Mouse (Mus musculus) limb, embryonic 10.5 days (tissue): ENCODE measurements around the gene Agpat1. TPM values are rescaled to one million over a fixed set of nuclear protein-coding genes. Genes with fewer than 3 reads are reported as not detected.
A peak's percentile ranks its signal among the peaks of the same experiment; 100 is the strongest.

ENCODE experiments used
- DNase-seq: peaks from one replicate; pipeline ENCODE4 v3.0.0-alpha.2; 2017; ENCODE audit warnings: low spot score
- H3K27ac ChIP-seq: fragments of 300-500 bp; sonication (generic); 2 replicates; pipeline ENCODE4 v1.5.1; 2016; ENCODE audit warnings: mild to moderate bottlenecking
- H3K27me3 ChIP-seq: fragments of 300-500 bp; sonication (generic); 2 replicates; pipeline ENCODE4 v1.6.1; 2016; ENCODE audit warnings: low read depth, mild to moderate bottlenecking; ENCODE audit not compliant: poor library complexity, severe bottlenecking
- H3K36me3 ChIP-seq: fragments of 300-500 bp; sonication (generic); 2 replicates; pipeline ENCODE4 v1.6.1; 2016; ENCODE audit warnings: mild to moderate bottlenecking, moderate library complexity
- H3K4me1 ChIP-seq: fragments of 300-500 bp; sonication (generic); 2 replicates; pipeline ENCODE4 v1.6.1; 2016
- H3K4me3 ChIP-seq: fragments of 300-500 bp; sonication (generic); 2 replicates; pipeline ENCODE4 v1.5.1; 2016; ENCODE audit warnings: mild to moderate bottlenecking, moderate library complexity
- H3K9me3 ChIP-seq: fragments of 300-500 bp; sonication (generic); replicated peaks from 2 replicates; pipeline ENCODE4 v1.6.1; 2016; ENCODE audit warnings: mild to moderate bottlenecking
- WGBS: fragments of 180-500 bp; shearing (Covaris S2); methylation state at CpG from one replicate; pipeline ENCODE4 v1.1.7; 2016; 5-methylcytosine and 5-hydroxymethylcytosine counted together
- polyA plus RNA-seq: library from polyadenylated mRNA; unstranded; fragments of >200 nt; fragmentation: Nextera tagmentation; extraction: Ambion mirVana; gene quantifications from 2 replicates; pipeline ENCODE4 v1.2.1, GENCODE M21; 2016

The Agpat1 gene
- polyA plus RNA-seq, 1 experiment from 2014 or later = 51.0 TPM

DNA sequence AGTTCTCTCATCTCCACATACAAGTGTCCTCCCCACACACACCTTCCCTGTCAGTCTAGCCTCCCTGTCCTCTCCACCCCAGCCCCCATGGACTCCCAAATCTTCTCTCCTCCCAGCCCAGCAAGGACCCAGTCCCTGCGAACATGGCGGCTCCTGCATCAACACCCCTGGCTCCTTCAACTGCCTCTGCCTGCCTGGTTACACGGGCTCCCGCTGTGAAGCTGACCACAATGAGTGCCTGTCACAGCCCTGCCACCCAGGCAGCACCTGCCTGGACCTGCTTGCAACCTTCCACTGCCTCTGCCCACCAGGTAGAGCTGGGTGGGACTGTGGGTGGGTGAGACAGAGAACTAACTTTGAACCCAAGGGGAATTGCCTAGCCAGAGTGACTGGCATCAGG, 34.1 kb upstream of the Agpat1 start:
- Histone ChIP-seq H3K9me3 (no peaks in the 10 kb centered on the region), H3K27ac (0 out of 2 replicates have a peak overlapping the region, but pooled peaks have one; percentile 16), H3K36me3 (0 out of 2 replicates have a peak, but pooled peaks cover 2% of the 10 kb centered on the region), H3K27me3 (no peaks in the 10 kb centered on the region), H3K4me1 (peaks cover 13% of the 10 kb centered on the region), H3K4me3 (no peak overlapping the region)
- 73% methylated on average over 4 of the region's 4 CpGs for WGBS
- DNase-seq = no peak

GRCm38 (mm10) chr17:34571875-34572274, 32.2 kb upstream of the Agpat1 start:
- no peaks in the 10 kb centered on the region for H3K27me3 ChIP-seq
- H3K27ac ChIP-seq = 0 out of 2 replicates have a peak overlapping the region, but pooled peaks have one; percentile 5
- H3K4me1 ChIP-seq = peaks cover 9% of the 10 kb centered on the region; the same call in 1 of the 2 replicates
- H3K36me3 ChIP-seq = 0 out of 2 replicates have a peak, but pooled peaks cover 2% of the 10 kb centered on the region
- 19% methylated on average over 5 of the region's 5 CpGs for WGBS
- no peak overlapping the region for H3K4me3 ChIP-seq
- no peak for DNase-seq
- H3K9me3 ChIP-seq = no peaks in the 10 kb centered on the region

DNA sequence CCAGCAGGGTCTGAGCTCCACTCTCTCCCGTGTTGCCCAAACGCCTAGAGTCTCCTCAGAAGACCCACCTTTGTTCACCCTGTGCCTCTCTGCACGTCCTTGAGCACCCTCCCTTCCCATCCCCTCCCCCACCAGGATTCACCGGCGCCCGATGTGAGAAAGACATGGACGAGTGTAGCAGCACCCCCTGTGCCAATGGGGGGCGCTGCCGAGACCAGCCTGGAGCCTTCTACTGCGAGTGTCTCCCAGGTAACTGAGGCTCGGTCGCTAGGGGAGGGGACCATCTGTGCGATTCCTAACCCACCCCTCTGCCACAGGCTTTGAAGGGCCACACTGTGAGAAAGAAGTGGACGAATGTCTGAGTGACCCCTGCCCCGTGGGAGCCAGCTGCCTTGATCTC, 31.7 kb upstream of the Agpat1 start:
- Histone ChIP-seq H3K27ac (peak overlapping the region; percentile 5; the same call in 1 of the 2 replicates), H3K4me1 (peaks cover 9% of the 10 kb centered on the region; the same call in 1 of the 2 replicates), H3K9me3 (no peaks in the 10 kb centered on the region), H3K36me3 (0 out of 2 replicates have a peak, but pooled peaks cover 2% of the 10 kb centered on the region), H3K27me3 (no peaks in the 10 kb centered on the region), H3K4me3 (no peak overlapping the region)
- 17% methylated on average over 15 of the region's 15 CpGs for WGBS
- DNase-seq = no peak

- no peak overlapping the region for H3K27ac ChIP-seq
- 74% methylated on average over 5 of the region's 5 CpGs for WGBS
- DNase-seq = no peak
- H3K4me1 ChIP-seq = peaks cover 5% of the 10 kb centered on the region; the same call in 1 of the 2 replicates
- H3K4me3 ChIP-seq = no peak overlapping the region
- H3K36me3 ChIP-seq = 0 out of 2 replicates have a peak, but pooled peaks cover under 1% of the 10 kb centered on the region
- no peaks in the 10 kb centered on the region for H3K9me3 ChIP-seq
- no peaks in the 10 kb centered on the region for H3K27me3 ChIP-seq
Measured at GRCm38 (mm10) chr17:34576577-34576976, 27.5 kb upstream of the Agpat1 start.

- 0 out of 2 replicates have a peak, but pooled peaks cover under 1% of the 10 kb centered on the region for H3K4me1 ChIP-seq
- 91% methylated on average over 3 of the region's 3 CpGs for WGBS
- DNase-seq = no peak
Measured at GRCm38 (mm10) chr17:34578070-34578469, 26.0 kb upstream of the Agpat1 start.

DNA sequence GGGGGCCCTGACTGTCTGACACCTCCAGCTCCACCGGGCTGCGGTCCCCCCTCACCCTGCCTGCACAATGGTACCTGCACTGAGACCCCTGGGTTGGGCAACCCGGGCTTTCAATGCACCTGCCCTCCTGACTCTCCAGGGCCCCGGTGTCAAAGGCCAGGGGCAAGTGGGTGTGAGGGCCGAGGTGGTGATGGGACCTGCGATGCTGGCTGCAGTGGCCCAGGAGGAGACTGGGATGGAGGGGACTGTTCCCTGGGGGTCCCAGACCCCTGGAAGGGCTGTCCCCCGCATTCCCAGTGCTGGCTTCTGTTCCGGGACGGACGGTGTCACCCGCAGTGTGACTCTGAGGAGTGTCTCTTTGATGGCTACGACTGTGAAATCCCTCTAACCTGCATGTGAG, 21.5 kb upstream of the Agpat1 start:
- H3K4me3 ChIP-seq = no peak overlapping the region
- no peak for DNase-seq
- 82% methylated on average over 12 of the region's 12 CpGs for WGBS

More at GRCm38 (mm10) chr17:34578070-34578469, 26.0 kb upstream of the Agpat1 start:
- H3K27ac ChIP-seq = no peak overlapping the region
- H3K4me3 ChIP-seq = no peak overlapping the region
- no peaks in the 10 kb centered on the region for H3K36me3 ChIP-seq
- H3K9me3 ChIP-seq = no peaks in the 10 kb centered on the region
- no peaks in the 10 kb centered on the region for H3K27me3 ChIP-seq

DNA sequence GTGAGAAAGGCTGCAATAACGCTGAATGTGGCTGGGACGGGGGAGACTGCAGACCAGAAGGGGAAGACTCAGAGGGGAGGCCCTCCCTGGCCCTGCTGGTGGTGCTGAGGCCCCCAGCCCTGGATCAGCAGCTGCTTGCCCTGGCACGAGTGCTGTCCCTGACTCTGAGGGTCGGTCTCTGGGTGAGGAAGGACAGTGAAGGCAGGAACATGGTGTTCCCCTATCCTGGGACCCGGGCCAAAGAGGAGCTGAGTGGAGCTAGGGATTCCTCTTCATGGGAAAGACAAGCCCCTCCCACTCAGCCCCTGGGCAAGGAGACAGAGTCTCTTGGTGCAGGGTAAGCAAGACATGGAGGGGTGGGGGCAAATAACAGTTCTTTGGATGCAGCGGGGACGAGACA, 20.7 kb upstream of the Agpat1 start:
- no peak for DNase-seq
- WGBS = 66% methylated on average over 7 of the region's 7 CpGs
- H3K4me3 ChIP-seq = no peak overlapping the region
- H3K27me3 ChIP-seq = no peaks in the 10 kb centered on the region
- no peaks in the 10 kb centered on the region for H3K9me3 ChIP-seq
- no peaks in the 10 kb centered on the region for H3K36me3 ChIP-seq
- H3K4me1 ChIP-seq = peaks cover 40% of the 10 kb centered on the region
- H3K27ac ChIP-seq = peak overlapping the region; percentile 48; the same call in 1 of the 2 replicates

More for the DNA sequence above, 21.5 kb upstream of the Agpat1 start:
- no peaks in the 10 kb centered on the region for H3K36me3 ChIP-seq
- no peaks in the 10 kb centered on the region for H3K27me3 ChIP-seq
- peak overlapping the region; percentile 51; the same call in 1 of the 2 replicates for H3K27ac ChIP-seq
- no peaks in the 10 kb centered on the region for H3K9me3 ChIP-seq
- H3K4me1 ChIP-seq = peaks cover 33% of the 10 kb centered on the region

DNA sequence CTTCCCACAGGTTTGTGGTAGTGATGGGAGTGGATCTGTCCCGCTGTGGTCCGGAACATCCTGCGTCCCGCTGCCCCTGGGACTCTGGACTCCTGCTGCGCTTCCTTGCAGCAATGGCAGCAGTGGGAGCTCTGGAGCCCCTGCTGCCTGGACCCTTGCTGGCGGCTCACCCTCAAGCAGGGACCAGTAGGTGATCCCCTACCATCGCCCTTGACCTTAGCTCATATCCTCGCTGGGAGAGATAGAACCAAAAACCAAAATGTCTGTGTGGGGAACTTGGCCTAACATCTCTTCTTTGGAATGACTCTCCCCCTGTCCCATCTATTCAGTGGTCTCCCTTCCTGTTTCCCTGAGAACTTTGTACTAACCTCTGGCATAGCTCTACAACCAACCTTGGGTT, 20.2 kb upstream of the Agpat1 start:
- 86% methylated on average over 8 of the region's 8 CpGs for WGBS
- Histone ChIP-seq H3K4me3 (no peak overlapping the region), H3K27me3 (no peaks in the 10 kb centered on the region), H3K36me3 (no peaks in the 10 kb centered on the region), H3K4me1 (peaks cover 44% of the 10 kb centered on the region), H3K9me3 (no peaks in the 10 kb centered on the region), H3K27ac (0 out of 2 replicates have a peak overlapping the region, but pooled peaks have one; percentile 48)
- DNase-seq = no peak

DNA sequence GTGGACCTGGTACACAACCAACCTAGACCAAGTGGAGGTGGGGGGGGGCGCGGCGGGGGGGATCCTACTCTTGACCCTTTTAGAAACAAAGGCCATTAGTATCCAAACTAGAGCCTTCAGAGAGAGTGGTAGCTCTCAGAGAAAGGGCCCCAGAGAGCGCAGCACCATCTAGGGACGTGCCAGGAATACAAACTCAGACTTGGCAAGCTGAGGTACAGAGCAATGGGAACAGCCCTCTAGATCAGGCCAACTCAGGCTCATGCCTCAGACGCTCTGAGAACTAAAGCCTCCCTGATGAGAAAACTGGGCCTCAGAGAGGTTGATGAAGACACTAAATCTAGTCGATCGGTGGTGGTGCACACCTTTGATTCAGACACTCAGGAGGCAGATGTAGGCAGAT, 18.9 kb upstream of the Agpat1 start:
- Histone ChIP-seq H3K27ac (peak overlapping the region; percentile 100; the same call in 1 of the 2 replicates), H3K4me3 (no peak overlapping the region), H3K36me3 (no peaks in the 10 kb centered on the region), H3K4me1 (peaks cover 57% of the 10 kb centered on the region), H3K9me3 (no peaks in the 10 kb centered on the region), H3K27me3 (no peaks in the 10 kb centered on the region)
- WGBS = 95% methylated on average over 8 of the region's 8 CpGs
- DNase-seq = no peak

DNA sequence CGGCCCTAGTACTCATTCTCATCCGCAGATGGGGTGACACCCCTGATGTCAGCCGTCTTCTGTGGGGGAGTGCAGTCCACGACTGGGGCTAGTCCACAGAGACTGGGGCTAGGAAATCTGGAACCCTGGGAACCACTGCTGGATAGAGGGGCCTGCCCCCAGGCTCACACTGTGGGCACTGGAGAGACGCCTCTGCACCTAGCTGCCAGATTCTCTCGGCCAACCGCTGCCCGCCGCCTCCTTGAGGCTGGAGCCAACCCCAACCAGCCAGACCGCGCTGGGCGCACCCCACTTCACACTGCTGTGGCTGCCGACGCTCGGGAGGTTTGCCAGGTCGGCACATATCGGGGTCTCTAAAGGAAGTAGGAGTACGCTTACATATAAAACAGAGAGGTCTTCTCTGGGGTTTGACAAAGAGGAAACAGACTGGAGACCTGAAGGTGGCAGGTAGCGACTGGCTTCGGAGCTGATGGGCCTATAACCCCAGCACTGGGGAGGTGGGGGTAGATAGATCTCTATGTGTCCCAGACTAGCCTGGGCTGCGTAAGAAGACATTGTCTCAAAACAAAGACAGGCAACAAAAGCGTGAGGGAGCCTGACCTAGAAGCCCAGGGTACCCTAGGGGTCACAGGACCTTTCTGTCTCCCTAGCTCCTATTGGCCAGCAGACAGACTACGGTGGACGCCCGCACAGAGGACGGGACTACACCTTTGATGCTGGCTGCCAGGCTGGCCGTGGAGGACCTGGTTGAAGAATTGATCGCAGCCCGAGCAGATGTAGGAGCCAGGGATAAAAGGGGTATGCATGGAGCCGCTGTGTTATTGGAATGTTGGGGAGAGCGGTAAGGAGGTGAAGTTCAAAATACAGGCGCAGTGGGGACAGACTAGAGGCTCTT, 17.9 kb upstream of the Agpat1 start:
- H3K27ac ChIP-seq = peak overlapping the region; percentile 100
- peaks cover 67% of the 10 kb centered on the region for H3K4me1 ChIP-seq
- H3K9me3 ChIP-seq = no peaks in the 10 kb centered on the region
- WGBS = 24% methylated on average over 32 of the region's 32 CpGs
- no peaks in the 10 kb centered on the region for H3K27me3 ChIP-seq
- H3K36me3 ChIP-seq = no peaks in the 10 kb centered on the region
- DNase-seq = peak; percentile 66
- peak overlapping the region; percentile 95 for H3K4me3 ChIP-seq

DNA sequence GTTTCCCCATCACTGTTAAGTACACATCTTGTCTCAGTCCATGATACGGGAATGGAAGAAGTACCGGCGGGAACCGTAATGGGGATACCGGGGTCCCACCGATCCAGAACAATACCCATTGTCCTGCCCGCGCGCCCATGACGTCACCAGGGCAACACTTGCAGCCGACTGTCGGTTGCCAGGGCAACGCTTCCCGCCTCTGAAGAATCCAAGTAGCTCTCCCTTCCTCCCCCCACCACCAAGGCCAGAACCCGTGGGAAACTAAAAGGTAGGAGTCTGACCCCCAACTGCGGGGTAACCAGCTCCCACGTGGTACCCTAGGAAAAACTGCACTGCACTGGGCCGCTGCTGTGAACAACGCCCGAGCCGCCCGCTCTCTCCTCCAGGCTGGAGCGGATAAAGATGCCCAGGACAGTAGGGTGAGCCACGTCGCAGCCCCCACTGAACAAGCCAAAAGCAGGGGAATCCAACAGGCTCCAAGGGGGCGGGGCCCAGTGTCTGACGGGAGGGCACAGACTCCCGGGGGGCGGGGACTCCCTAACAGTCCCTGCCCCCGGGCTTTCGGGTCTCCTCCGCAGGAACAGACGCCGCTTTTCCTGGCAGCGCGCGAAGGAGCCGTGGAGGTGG, 17.2 kb upstream of the Agpat1 start:
- peak overlapping the region; percentile 95 for H3K4me3 ChIP-seq
- peaks cover 75% of the 10 kb centered on the region for H3K4me1 ChIP-seq
- no peaks in the 10 kb centered on the region for H3K36me3 ChIP-seq
- WGBS = under 1% methylated on average over 38 of the region's 38 CpGs
- DNase-seq = peak; percentile 93
- peak overlapping the region; percentile 100 for H3K27ac ChIP-seq
- H3K27me3 ChIP-seq = no peaks in the 10 kb centered on the region
- H3K9me3 ChIP-seq = no peaks in the 10 kb centered on the region

DNA sequence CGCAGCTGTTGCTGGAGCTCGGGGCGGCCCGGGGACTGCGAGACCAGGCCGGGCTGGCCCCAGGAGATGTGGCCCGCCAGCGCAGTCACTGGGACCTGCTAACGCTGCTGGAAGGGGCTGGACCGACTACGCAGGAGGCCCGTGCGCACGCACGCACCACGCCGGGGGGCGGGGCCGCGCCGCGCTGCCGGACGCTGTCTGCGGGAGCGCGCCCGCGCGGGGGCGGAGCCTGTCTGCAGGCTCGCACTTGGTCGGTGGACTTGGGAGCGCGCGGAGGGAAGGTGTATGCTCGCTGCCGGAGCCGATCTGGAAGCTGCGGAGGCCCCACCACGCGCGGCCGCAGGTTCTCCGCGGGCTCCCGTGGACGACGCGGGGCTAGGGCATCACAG, 16.6 kb upstream of the Agpat1 start:
- DNase-seq = peak; percentile 97
- Histone ChIP-seq H3K9me3 (no peaks in the 10 kb centered on the region), H3K36me3 (no peaks in the 10 kb centered on the region), H3K4me3 (peak overlapping the region; percentile 95), H3K27me3 (no peaks in the 10 kb centered on the region), H3K4me1 (peaks cover 79% of the 10 kb centered on the region), H3K27ac (peak overlapping the region; percentile 100)
- WGBS = under 1% methylated on average over 50 of the region's 50 CpGs

GRCm38 (mm10) chr17:34587814-34588213, 16.2 kb upstream of the Agpat1 start:
- Histone ChIP-seq H3K27me3 (no peaks in the 10 kb centered on the region), H3K9me3 (no peaks in the 10 kb centered on the region), H3K4me3 (peak overlapping the region; percentile 95), H3K36me3 (no peaks in the 10 kb centered on the region), H3K27ac (peak overlapping the region; percentile 100), H3K4me1 (peaks cover 80% of the 10 kb centered on the region)
- 4% methylated on average over 19 of the region's 19 CpGs for WGBS
- DNase-seq = no peak
